Mouse (Mus musculus) cerebellum, adult 9-11 months (tissue): ENCODE data around the gene Erc2.

ENCODE experiments used
- DNase-seq: peaks from one replicate; pipeline ENCODE4 v3.0.0; 2022

Gene Erc2

GRCm38 (mm10) chr14:28399897-28400296 lies 777.7 kb downstream of the Erc2 start:
- no peak for DNase-seq

- DNase-seq: no peak
Measured at GRCm38 (mm10) chr14:28405277-28405840, 783.1 kb downstream of the Erc2 start.

- no peak for DNase-seq
Measured at GRCm38 (mm10) chr14:28409390-28409789, 787.2 kb downstream of the Erc2 start.

GRCm38 (mm10) chr14:28409796-28410347 lies 787.6 kb downstream of the Erc2 start:
- no peak for DNase-seq

- no peak for DNase-seq
Measured at GRCm38 (mm10) chr14:28410789-28411225, 788.6 kb downstream of the Erc2 start.

- DNase-seq: no peak
Measured at GRCm38 (mm10) chr14:28412252-28412995, 790.2 kb downstream of the Erc2 start.

GRCm38 (mm10) chr14:28413516-28413915 lies 791.3 kb downstream of the Erc2 start:
- DNase-seq: no peak

GRCm38 (mm10) chr14:28417019-28417418 lies 794.8 kb downstream of the Erc2 start:
- DNase-seq: no peak

- DNase-seq: no peak
Measured at GRCm38 (mm10) chr14:28418497-28418896, 796.3 kb downstream of the Erc2 start.

- DNase-seq: no peak
Measured at GRCm38 (mm10) chr14:28419188-28419587, 797.0 kb downstream of the Erc2 start.

- DNase-seq: no peak
Measured at GRCm38 (mm10) chr14:28420596-28420995, 798.4 kb downstream of the Erc2 start.

GRCm38 (mm10) chr14:28426610-28427009 lies 804.4 kb downstream of the Erc2 start:
- DNase-seq: no peak

GRCm38 (mm10) chr14:28431703-28432309 lies 809.6 kb downstream of the Erc2 start:
- DNase-seq: no peak

GRCm38 (mm10) chr14:28434996-28435395 lies 812.8 kb downstream of the Erc2 start:
- no peak for DNase-seq

GRCm38 (mm10) chr14:28439171-28439570 lies 816.9 kb downstream of the Erc2 start:
- no peak for DNase-seq

- no peak for DNase-seq
Measured at GRCm38 (mm10) chr14:28441240-28441967, 819.2 kb downstream of the Erc2 start.

- DNase-seq: no peak
Measured at GRCm38 (mm10) chr14:28443254-28443944, 821.2 kb downstream of the Erc2 start.

GRCm38 (mm10) chr14:28445737-28446136 lies 823.5 kb downstream of the Erc2 start:
- DNase-seq: no peak

GRCm38 (mm10) chr14:28451771-28452170 lies 829.5 kb downstream of the Erc2 start:
- DNase-seq: no peak

GRCm38 (mm10) chr14:28456372-28457076 lies 834.3 kb downstream of the Erc2 start:
- DNase-seq: no peak

- no peak for DNase-seq
Measured at GRCm38 (mm10) chr14:28457428-28457827, 835.2 kb downstream of the Erc2 start.

GRCm38 (mm10) chr14:28467956-28468355 lies 845.7 kb downstream of the Erc2 start:
- no peak for DNase-seq
